ENCODE assay signal across 9 mouse cellular contexts in genomic region chr10:38964719-38965074, GRCm38 (mm10). TPM values are rescaled to one million over a fixed set of nuclear protein-coding genes. Genes with fewer than 3 reads are reported as not detected.
A peak's percentile ranks its signal among the peaks of the same experiment; 100 is the strongest.
DNase-seq lines count a peak whose midpoint lies in the region; ATAC-seq and TF ChIP-seq lines count a peak whose summit lies in the region.
"Had no signal": no experiment of that assay in that cellular context is flagged by ENCODE, and none has a peak within 500 bp of the region (broad histone marks: within the 10 kb centered on the region; RNA-seq: fewer than 3 reads in every experiment).

No protein-coding gene starts in this region.

- no peaks in the 10 kb centered on the region for H3K9me3 ChIP-seq in kidney, postnatal 0 days (replicated peaks; ENCODE audit: low read length)
- no peaks in the 10 kb centered on the region for H3K9me3 ChIP-seq in embryonic facial prominence, embryonic 14.5 days (ENCODE audit: control insufficient read depth, low read length)
- no peaks in the 10 kb centered on the region for H3K9me3 ChIP-seq in limb, embryonic 12.5 days

- TF ChIP-seq CTCF in kidney, postnatal 0 days (IDR thresholded peaks at IDR 0.05; ENCODE audit: low read depth), result no peak

- peak overlapping the region; percentile 83 for H3K4me2 ChIP-seq in kidney, postnatal 0 days (ENCODE audit: low read length)
- H3K4me2 ChIP-seq in embryonic facial prominence, embryonic 14.5 days (ENCODE audit: low read depth, low read length), result peak overlapping the region; percentile 66
- H3K4me2 ChIP-seq in limb, embryonic 12.5 days, result peak overlapping the region; percentile 75

- no peak overlapping the region for H3K9ac ChIP-seq in kidney, postnatal 0 days (ENCODE audit: low read depth, low read length)
- no peak overlapping the region for H3K9ac ChIP-seq in embryonic facial prominence, embryonic 14.5 days (ENCODE audit: low read depth, low read length)
- H3K9ac ChIP-seq in limb, embryonic 12.5 days (replicated peaks), result no peak overlapping the region

- no peak overlapping the region for H3K4me3 ChIP-seq in kidney, postnatal 0 days (replicated peaks; ENCODE audit: low read depth, low read length)
- no peak overlapping the region for H3K4me3 ChIP-seq in embryonic facial prominence, embryonic 14.5 days (ENCODE audit: low read depth, low read length)
- no peak overlapping the region for H3K4me3 ChIP-seq in limb, embryonic 12.5 days (replicated peaks)

- H3K27ac ChIP-seq in kidney, postnatal 0 days, result peak overlapping the region; percentile 47; the same call in 1 of the 2 replicates
- H3K27ac ChIP-seq in embryonic facial prominence, embryonic 14.5 days (replicated peaks; ENCODE audit: low read depth, low read length), result peak overlapping the region; percentile 92
- H3K27ac ChIP-seq in limb, embryonic 12.5 days, result peak overlapping the region; percentile 29; the same call in 1 of the 2 replicates
- H3K27ac ChIP-seq: macrophage had no signal

- H3K27me3 ChIP-seq in kidney, postnatal 0 days (ENCODE audit: insufficient read depth, low read length), result no peaks in the 10 kb centered on the region
- H3K27me3 ChIP-seq in embryonic facial prominence, embryonic 14.5 days (replicated peaks; ENCODE audit: control insufficient read depth, insufficient read depth, low read length), result no peaks in the 10 kb centered on the region
- no peaks in the 10 kb centered on the region for H3K27me3 ChIP-seq in limb, embryonic 12.5 days

- peak; percentile 12 for DNase-seq in embryo, embryonic 10.5 days (ENCODE audit: low spot score)
- DNase-seq in embryo, embryonic 10 days (ENCODE audit: low spot score), result no peak
- DNase-seq in kidney, postnatal 0 days (ENCODE audit: low spot score), result no peak
- DNase-seq in kidney, postnatal 14 days, result no peak
- DNase-seq in embryonic facial prominence, embryonic 14.5 days (ENCODE audit: low spot score), result no peak
- DNase-seq in cerebellum, postnatal 10 days, result no peak

- peaks cover 6% of the 10 kb centered on the region; the same call in 1 of the 2 replicates for H3K4me1 ChIP-seq in kidney, postnatal 0 days (replicated peaks; ENCODE audit: insufficient read depth, low read length)
- H3K4me1 ChIP-seq in embryonic facial prominence, embryonic 14.5 days (ENCODE audit: control insufficient read depth, insufficient read depth, low read length), result peaks cover 27% of the 10 kb centered on the region
- peaks cover 31% of the 10 kb centered on the region for H3K4me1 ChIP-seq in limb, embryonic 12.5 days (replicated peaks)

- H3K36me3 ChIP-seq in kidney, postnatal 0 days (ENCODE audit: insufficient read depth, low read length), result no peaks in the 10 kb centered on the region
- no peaks in the 10 kb centered on the region for H3K36me3 ChIP-seq in embryonic facial prominence, embryonic 14.5 days (ENCODE audit: control insufficient read depth, insufficient read depth, low read length)
- no peaks in the 10 kb centered on the region for H3K36me3 ChIP-seq in limb, embryonic 12.5 days

- 71% methylated on average over 4 of the region's 4 CpGs for WGBS in kidney, postnatal 0 days
- WGBS in embryonic facial prominence, embryonic 14.5 days, result 60% methylated on average over 4 of the region's 4 CpGs
- 68% methylated on average over 4 of the region's 4 CpGs for WGBS in limb, embryonic 12.5 days

- no peak for ATAC-seq in kidney, postnatal 0 days (replicated peaks; ENCODE audit: low FRiP score, low read depth)
- peak; percentile 67 for ATAC-seq in embryonic facial prominence, embryonic 14.5 days (ENCODE audit: low read depth)
- ATAC-seq in limb, embryonic 12.5 days (ENCODE audit: insufficient number of reproducible peaks, insufficient read depth, low FRiP score, low TSS enrichment, low read depth), result no peak
- ATAC-seq in frontal cortex, adult (ENCODE audit: low TSS enrichment), result no peak

RNA-seq across cellular contexts. Expression of gene Lama4, which starts 0.6 kb away (rescaled TPM):
- 46.0 and 46.3 TPM in 2 replicates for polyA plus RNA-seq in kidney, postnatal 0 days (2015; fragmentation: Nextera tagmentation; extraction: Ambion mirVana)
- polyA plus RNA-seq in embryonic facial prominence, embryonic 14.5 days (2014; fragmentation: Nextera tagmentation; extraction: Ambion mirVana), result 106 and 117 TPM in 2 replicates
- polyA plus RNA-seq in limb, embryonic 12.5 days (2016; fragmentation: Nextera tagmentation; extraction: Ambion mirVana), result 36.4 and 37.2 TPM in 2 replicates
- polyA plus RNA-seq: macrophage had no signal

Comparison
In these comparisons a context has a peak if more than half of its experiments do, and no peak if none do; other contexts are left out.
1. H3K27ac ChIP-seq: peak in every context shown above with its lines; median percentile 92 in embryonic facial prominence, embryonic 14.5 days; 47 in kidney, postnatal 0 days; 29 in limb, embryonic 12.5 days.